Mouse (Mus musculus) cerebellum, adult (tissue): ENCODE measurements around the gene Adcy2.

ENCODE experiments used
- ATAC-seq: cut with Nextera tagmentation; 2 replicates; pipeline ENCODE4 v1.9.2; 2017; ENCODE audit warnings: mild to moderate bottlenecking, moderate library complexity, mixed read lengths; ENCODE audit not compliant: insufficient number of reproducible peaks, low FRiP score, low TSS enrichment

Adcy2 gene

DNA sequence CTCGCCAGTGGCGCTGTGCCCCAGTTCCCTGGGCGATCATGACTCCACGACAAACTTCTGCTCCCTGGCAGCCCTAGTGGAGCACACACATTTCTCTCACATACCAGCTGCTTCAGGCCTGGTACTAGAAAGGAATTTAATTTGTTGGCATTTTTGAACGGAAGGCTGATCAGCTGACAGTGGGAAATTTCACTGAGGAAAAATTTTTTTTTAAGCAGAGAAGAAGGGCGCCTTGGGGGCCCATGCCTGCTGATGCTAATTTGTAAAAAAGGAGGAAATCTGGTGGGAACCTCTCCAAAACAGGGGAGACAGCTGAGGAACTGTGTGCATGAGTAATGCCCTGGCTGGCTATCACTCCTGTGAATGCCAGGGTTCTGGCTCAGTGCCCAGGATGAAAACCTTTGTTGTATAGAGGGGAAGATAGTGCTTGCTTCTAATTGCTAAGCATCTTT lies 292.0 kb downstream of the Adcy2 start:
- ATAC-seq, result peak; percentile 52

DNA sequence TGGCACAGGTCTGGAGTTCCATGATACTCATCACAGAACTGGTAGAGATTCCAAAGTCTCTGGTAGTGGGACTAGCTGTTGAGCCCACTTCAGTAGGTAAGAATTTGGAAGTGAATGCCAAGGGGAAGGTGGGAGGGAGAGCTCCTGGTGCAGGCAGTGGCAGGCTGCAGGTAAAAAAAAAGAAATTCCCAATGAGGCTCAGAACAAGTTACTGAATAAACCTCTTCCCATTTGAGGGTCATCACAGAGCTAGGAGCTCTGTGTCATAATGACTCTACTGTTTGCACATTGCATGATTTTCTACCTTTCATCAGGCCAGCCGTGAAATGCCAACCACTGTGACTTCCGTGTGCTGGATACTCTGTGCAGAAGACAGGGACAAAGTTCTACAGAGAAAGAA lies 314.4 kb downstream of the Adcy2 start:
- ATAC-seq, result no peak

- ATAC-seq, result no peak
Measured at GRCm38 (mm10) chr13:68680429-68680828, 318.9 kb downstream of the Adcy2 start.

DNA sequence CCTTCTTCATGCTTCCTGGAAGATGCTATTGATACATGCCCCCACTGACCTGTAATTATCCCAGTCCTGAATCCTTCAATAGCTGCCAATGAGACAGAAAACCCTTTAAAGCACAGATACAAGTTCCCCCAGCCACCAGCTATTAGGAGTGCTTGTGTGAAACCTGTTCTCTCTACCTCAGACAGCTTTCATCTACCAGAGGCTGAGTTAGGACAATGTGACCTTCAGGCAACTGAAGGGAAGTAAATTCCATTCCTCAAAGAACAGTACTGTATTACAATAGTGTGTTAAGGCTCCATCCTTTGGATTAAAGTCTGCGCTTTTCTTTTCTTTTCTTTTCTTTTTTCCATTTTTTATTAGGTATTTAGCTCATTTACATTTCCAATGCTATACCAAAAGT lies 356.6 kb downstream of the Adcy2 start:
- no peak for ATAC-seq

- no peak for ATAC-seq
Measured at GRCm38 (mm10) chr13:68627041-68627440, 372.3 kb downstream of the Adcy2 start.

GRCm38 (mm10) chr13:68622792-68623191 lies 376.5 kb downstream of the Adcy2 start:
- 0 out of 2 replicates have a peak, but pooled peaks have one; percentile 53 for ATAC-seq

- no peak for ATAC-seq
Measured at GRCm38 (mm10) chr13:68607652-68608405, 391.5 kb downstream of the Adcy2 start.

DNA sequence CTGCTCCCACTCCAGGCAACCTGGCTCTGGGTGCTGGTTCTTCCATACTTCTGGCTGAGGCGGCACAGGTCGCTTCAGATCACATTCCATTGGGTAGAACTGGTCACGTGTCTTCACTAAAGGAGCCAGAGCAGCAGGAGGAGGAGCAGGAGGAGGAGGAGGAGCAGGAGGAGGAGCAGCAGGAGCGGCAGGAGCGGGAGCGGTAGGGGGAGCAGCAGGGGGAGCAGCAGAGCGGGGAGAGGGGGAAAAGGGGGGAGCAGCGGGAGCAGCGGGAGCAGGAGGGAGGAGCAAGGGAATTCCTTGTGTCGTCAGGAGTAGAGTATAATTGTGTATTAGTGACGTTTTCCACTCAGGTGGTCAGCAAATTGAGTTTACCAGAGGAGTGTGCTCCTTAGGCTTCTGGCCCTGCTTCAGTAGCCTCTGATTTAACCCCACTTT lies 393.6 kb downstream of the Adcy2 start:
- ATAC-seq, result peak; percentile 42

GRCm38 (mm10) chr13:68603085-68603484 lies 396.3 kb downstream of the Adcy2 start:
- ATAC-seq, result no peak

- ATAC-seq, result no peak
Measured at GRCm38 (mm10) chr13:68601184-68601583, 398.2 kb downstream of the Adcy2 start.

DNA sequence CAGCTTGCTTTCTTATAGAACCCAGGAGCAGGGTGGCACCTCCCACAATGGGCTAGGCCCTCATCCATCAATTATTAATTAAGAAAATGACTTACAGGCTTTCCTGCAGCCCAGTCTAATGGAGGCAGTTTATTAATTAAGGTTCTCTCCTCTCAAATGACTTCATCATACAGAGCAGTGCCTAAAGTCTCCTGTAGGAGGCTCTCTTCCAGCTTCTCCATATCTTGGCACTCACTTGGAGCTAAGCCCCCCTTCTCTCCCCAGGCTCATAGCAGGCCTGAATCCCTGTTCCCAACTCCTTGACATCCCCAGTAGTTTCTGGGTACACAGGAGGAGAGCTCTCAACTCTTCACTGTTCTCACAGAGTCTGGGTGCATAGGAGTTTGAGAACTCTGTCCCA lies 400.4 kb downstream of the Adcy2 start:
- ATAC-seq, result no peak

DNA sequence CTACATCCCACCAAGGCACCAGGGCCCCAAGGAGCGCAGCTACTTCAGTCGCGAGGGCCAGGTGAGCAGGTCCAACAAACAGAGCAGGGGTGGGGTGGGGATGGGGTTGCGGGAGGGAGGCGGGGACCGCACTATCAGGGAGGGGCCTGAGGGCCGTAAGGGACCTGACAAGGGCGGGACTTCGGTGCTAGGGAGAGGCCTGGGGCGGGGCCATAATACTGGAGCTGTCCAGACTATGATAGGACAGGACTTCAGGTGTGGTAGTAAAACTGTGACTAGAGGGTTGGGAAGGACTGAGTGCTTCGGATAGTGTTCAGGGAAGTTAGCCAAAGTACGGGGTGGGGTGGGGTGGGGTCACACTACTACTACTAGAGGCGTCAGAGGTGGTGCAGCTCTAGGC lies 401.7 kb downstream of the Adcy2 start:
- ATAC-seq, result no peak

- no peak for ATAC-seq
Measured at GRCm38 (mm10) chr13:68597199-68597598, 402.1 kb downstream of the Adcy2 start, which contains the start of gene 1700001L19Rik. 1700001L19Rik (plus strand) TSS chr13:68597421.

DNA sequence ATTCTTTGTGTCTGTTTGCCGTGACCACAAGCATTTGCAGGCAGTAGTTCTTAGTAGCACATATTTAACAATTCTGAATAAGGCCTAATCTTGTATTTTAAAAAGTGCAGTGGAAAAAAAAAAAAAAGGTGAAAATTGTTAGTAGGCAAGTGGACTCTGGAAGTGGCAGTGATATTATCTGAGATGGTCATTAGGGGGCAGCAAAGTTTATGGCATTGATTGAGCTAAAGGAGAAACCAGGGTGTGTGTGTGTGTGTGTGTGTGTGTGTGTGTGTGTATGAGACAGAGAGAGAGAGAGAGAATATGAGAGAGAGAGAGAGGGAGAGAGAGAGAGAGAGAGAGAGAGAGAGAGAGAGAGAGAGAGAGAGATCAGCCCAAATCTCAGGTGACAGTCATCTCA lies 405.5 kb downstream of the Adcy2 start:
- ATAC-seq, result no peak

GRCm38 (mm10) chr13:68588352-68588751 lies 411.0 kb downstream of the Adcy2 start:
- ATAC-seq, result no peak

GRCm38 (mm10) chr13:68585441-68585840 lies 413.9 kb downstream of the Adcy2 start:
- no peak for ATAC-seq

- ATAC-seq, result no peak
Measured at GRCm38 (mm10) chr13:68583961-68584360, 415.4 kb downstream of the Adcy2 start.

DNA sequence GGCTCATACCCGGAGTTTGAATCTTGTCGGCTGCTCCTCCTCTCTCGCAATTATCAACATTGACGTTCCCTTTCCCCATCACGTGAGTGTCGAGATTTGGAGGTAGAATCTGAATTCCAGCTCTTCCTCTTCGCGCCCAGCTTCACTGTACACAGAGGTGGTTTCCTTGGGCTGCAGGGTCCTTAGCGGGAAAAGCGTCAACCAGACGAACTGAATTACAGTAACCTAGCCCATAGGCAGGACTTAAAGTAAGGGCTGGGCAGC lies 416.9 kb downstream of the Adcy2 start:
- peak; percentile 4 for ATAC-seq

- ATAC-seq, result peak; percentile 96
Measured at GRCm38 (mm10) chr13:68581747-68582516, 417.4 kb downstream of the Adcy2 start, which contains the start of the genes Mtrr and Fastkd3. Mtrr (minus strand) TSS chr13:68582149. Fastkd3 (plus strand) TSS chr13:68582234.

- no peak for ATAC-seq
Measured at GRCm38 (mm10) chr13:68581086-68581740, 418.1 kb downstream of the Adcy2 start.

- ATAC-seq, result no peak
Measured at GRCm38 (mm10) chr13:68577945-68578344, 421.4 kb downstream of the Adcy2 start.
